Mouse (Mus musculus) myocyte (in vitro differentiated cells): ENCODE data around the gene Crat. TPM values are rescaled to one million over a fixed set of nuclear protein-coding genes. Genes with fewer than 3 reads are reported as not detected.

ENCODE experiments used
- H3K27me3 ChIP-seq: one replicate; pipeline ENCODE4 v1.6.1; 2011; ENCODE audit not compliant: control insufficient read depth, insufficient read depth, insufficient read length
- H3K36me3 ChIP-seq: one replicate; pipeline ENCODE4 v1.6.1; 2011; ENCODE audit not compliant: control insufficient read depth, insufficient read depth
- H3K4me2 ChIP-seq: one replicate; pipeline ENCODE4 v1.6.1; 2011; ENCODE audit warnings: low read depth, control low read depth
- H3K4me3 ChIP-seq: one replicate; pipeline ENCODE4 v1.5.1; 2011; ENCODE audit warnings: mild to moderate bottlenecking, control low read depth, moderate library complexity
- H3K79me2 ChIP-seq: one replicate; pipeline ENCODE4 v1.6.1; 2011; ENCODE audit not compliant: control insufficient read depth, insufficient read depth
- H3ac ChIP-seq: one replicate; pipeline ENCODE4 v1.6.1; 2011; ENCODE audit not compliant: control insufficient read depth, insufficient read length
- CEBPB ChIP-seq: IDR thresholded peaks from 2 replicates; pipeline ENCODE4 v1.6.1; 2011; ENCODE audit warnings: mild to moderate bottlenecking, moderate library complexity; ENCODE audit not compliant: poor library complexity, insufficient read depth, severe bottlenecking
- E2F4 ChIP-seq: IDR thresholded peaks from one replicate; pipeline ENCODE4 v1.6.1; 2011; ENCODE audit warnings: mild to moderate bottlenecking, control low read depth, moderate library complexity; ENCODE audit not compliant: insufficient read depth
- MAX ChIP-seq: IDR thresholded peaks from one replicate; pipeline ENCODE4 v1.6.1; 2011; ENCODE audit warnings: low read depth, mild to moderate bottlenecking, control low read depth
- MYOD1 ChIP-seq, 3 experiments: IDR thresholded peaks; one replicate each; pipeline ENCODE4 v1.6.1; 2011; ENCODE audit warnings: control low read depth in 2 of 3, low read depth in 2 of 3, mild to moderate bottlenecking in 2 of 3, moderate library complexity in 1 of 3; ENCODE audit not compliant: insufficient read length in 2 of 3, control insufficient read depth in 1 of 3
- MYOG ChIP-seq, 3 experiments: IDR thresholded peaks; one replicate each; pipeline ENCODE4 v1.6.1; 2011; ENCODE audit warnings: control low read depth in 2 of 3, low read depth in 2 of 3, mild to moderate bottlenecking in 2 of 3; ENCODE audit not compliant: insufficient read length in 2 of 3, control insufficient read depth in 1 of 3, insufficient read depth in 1 of 3
- POLR2A ChIP-seq: IDR thresholded peaks from one replicate; pipeline ENCODE4 v1.6.1; 2011; ENCODE audit warnings: low read depth, mild to moderate bottlenecking, control low read depth, moderate library complexity; ENCODE audit not compliant: insufficient read length
- POLR2AphosphoS2 ChIP-seq: IDR thresholded peaks from one replicate; pipeline ENCODE4 v1.6.1; 2011; ENCODE audit warnings: low read depth, control low read depth; ENCODE audit not compliant: insufficient read length
- REST ChIP-seq: IDR thresholded peaks from one replicate; pipeline ENCODE4 v1.6.1; 2011; ENCODE audit warnings: mild to moderate bottlenecking, control low read depth, moderate library complexity; ENCODE audit not compliant: insufficient read depth, insufficient read length
- SRF ChIP-seq: IDR thresholded peaks from one replicate; pipeline ENCODE4 v1.6.1; 2011; ENCODE audit warnings: low read depth; ENCODE audit not compliant: control insufficient read depth, insufficient read length
- TCF12 ChIP-seq: IDR thresholded peaks from one replicate; pipeline ENCODE4 v1.6.1; 2011; ENCODE audit warnings: mild to moderate bottlenecking, control low read depth; ENCODE audit not compliant: poor library complexity, insufficient read depth, severe bottlenecking
- TCF3 ChIP-seq: IDR thresholded peaks from one replicate; pipeline ENCODE4 v1.6.1; 2011; ENCODE audit warnings: low read depth, control low read depth; ENCODE audit not compliant: insufficient read length
- USF1 ChIP-seq: IDR thresholded peaks from one replicate; pipeline ENCODE4 v1.6.1; 2011; ENCODE audit warnings: low read depth, mild to moderate bottlenecking, control low read depth, moderate library complexity
- polyA plus RNA-seq: library from polyadenylated mRNA; unstranded; fragments of >200 nt; fragmentation: generic; extraction: Trizol; gene quantifications from one replicate; pipeline ENCODE4 v1.2.1, GENCODE M21; 2012; ENCODE audit warnings: missing spikeins

The Crat gene
- polyA plus RNA-seq, 1 experiment: 42.2 TPM

DNA sequence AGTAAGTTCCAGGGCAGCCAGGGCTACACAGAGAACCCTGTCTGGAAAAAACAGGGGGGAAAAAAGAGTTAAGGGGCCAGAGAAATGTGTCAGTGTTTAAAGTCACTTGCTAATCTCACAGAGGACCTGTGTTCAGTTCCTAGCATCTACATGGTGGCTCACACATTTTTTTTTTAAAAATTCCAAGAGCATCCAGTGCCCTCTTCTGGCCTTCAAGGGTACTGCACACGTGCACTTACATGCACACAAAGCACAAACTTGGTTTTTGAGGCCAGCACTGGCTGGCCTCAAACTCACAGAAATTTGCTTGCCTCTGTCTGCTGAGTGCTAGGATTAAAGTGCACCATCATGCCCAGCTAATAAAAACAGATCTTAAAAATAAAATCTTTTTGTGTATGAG is 34.9 kb upstream of the Crat start:
- Histone ChIP-seq H3ac (no peak overlapping the region), H3K36me3 (peaks cover 18% of the 10 kb centered on the region), H3K4me3 (no peak overlapping the region), H3K4me2 (no peak overlapping the region), H3K27me3 (no peaks in the 10 kb centered on the region), H3K79me2 (peaks cover 9% of the 10 kb centered on the region)
- TF ChIP-seq E2F4: no peak
- no peak for TF ChIP-seq TCF12
- no peak for TF ChIP-seq TCF3
- TF ChIP-seq CEBPB: no peak
- TF ChIP-seq SRF: no peak
- no peak for TF ChIP-seq MYOD1 (IDR thresholded peaks at IDR 0.05; ENCODE audit: control insufficient read depth in 1 of 3, insufficient read length in 2 of 3, low read depth in 2 of 3)
- TF ChIP-seq MYOG (IDR thresholded peaks at IDR 0.05; ENCODE audit: control insufficient read depth in 1 of 3, insufficient read depth in 1 of 3, insufficient read length in 2 of 3, low read depth in 2 of 3): no peak
- TF ChIP-seq MAX: no peak
- no peak for TF ChIP-seq POLR2A
- TF ChIP-seq USF1: no peak
- no peak for TF ChIP-seq POLR2AphosphoS2
- no peak for TF ChIP-seq REST

DNA sequence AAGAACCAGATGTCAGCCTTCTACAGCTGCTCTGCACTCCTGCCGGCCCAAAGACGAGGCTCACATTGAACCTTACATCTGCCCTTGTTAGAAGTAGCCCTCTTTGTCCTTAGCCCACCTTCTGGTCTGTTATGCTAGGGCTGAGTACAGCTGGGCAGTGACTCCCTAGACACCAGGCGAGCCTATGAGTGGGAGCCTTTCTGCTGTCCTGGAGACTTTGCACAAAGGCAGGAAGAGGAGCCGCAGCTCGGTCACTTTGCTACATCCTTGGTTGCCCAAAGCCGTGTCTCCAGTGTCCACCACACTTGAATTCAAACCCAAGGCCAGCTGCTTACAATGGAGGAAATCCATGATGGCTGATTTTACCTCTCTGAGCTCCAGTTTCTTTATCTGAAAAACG is 32.8 kb upstream of the Crat start:
- H3K36me3 ChIP-seq: peaks cover 18% of the 10 kb centered on the region
- TF ChIP-seq TCF12: no peak
- TF ChIP-seq MAX: no peak
- no peak for TF ChIP-seq MYOD1 (IDR thresholded peaks at IDR 0.05; ENCODE audit: control insufficient read depth in 1 of 3, insufficient read length in 2 of 3, low read depth in 2 of 3)
- TF ChIP-seq TCF3: no peak
- TF ChIP-seq CEBPB: no peak
- H3K4me3 ChIP-seq: no peak overlapping the region
- no peak overlapping the region for H3K4me2 ChIP-seq
- H3K27me3 ChIP-seq: no peaks in the 10 kb centered on the region
- peaks cover 12% of the 10 kb centered on the region for H3K79me2 ChIP-seq
- H3ac ChIP-seq: no peak overlapping the region

DNA sequence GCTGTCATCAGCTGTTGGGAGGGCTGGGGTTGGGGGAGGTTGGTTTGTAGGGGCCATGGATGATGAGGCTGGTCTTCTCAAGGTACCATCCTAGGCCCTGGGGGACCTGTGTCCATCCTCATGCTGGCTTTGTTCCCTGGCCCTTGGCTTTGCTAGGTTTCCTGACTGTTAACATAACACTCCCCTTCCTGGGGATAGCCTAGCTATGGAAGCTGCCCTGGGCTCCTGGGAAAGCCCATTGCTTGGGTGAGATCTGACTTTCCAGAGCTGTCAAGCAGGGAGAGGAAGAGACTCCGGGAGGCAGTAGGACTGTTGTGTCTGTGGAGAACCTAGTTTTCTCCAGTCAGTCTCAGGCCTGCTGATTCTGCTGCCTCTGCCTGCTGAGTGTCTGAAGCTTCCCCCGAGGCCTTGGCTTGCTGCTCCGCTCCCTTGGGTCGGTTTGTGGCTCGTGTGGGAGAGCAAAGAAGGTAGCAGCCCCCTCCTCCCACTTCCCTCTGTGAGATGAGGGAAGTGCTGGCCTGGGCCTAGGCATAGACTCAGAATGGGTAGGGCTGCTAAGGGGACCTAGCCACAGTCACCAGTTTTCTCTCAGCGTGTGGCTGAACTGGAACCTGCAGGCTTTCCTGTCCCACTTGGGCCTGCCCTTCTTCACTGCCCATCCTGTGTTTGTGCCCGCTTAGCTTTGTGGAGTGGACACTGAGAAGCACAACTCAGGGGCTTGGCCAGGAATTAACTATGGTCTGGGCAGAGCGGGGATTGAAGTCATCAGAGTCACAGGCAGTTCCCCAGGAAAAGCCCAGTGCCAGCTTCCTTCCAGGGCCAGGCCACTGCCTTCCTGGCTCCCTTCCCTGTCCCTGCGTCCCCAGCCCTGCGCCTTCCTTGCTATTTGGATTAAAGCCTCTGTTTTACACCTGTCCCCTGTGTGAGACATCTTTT is 31.5 kb upstream of the Crat start:
- TF ChIP-seq TCF12: no peak
- no peak for TF ChIP-seq USF1
- no peak for TF ChIP-seq POLR2AphosphoS2
- no peak for TF ChIP-seq REST
- no peak for TF ChIP-seq POLR2A
- no peak for TF ChIP-seq SRF
- no peak for TF ChIP-seq MYOD1 (IDR thresholded peaks at IDR 0.05; ENCODE audit: control insufficient read depth in 1 of 3, insufficient read length in 2 of 3, low read depth in 2 of 3)
- no peak for TF ChIP-seq MYOG (IDR thresholded peaks at IDR 0.05; ENCODE audit: control insufficient read depth in 1 of 3, insufficient read depth in 1 of 3, insufficient read length in 2 of 3, low read depth in 2 of 3)
- Histone ChIP-seq H3K36me3 (peaks cover 18% of the 10 kb centered on the region), H3ac (no peak overlapping the region), H3K27me3 (no peaks in the 10 kb centered on the region), H3K79me2 (peaks cover 13% of the 10 kb centered on the region), H3K4me2 (peak overlapping the region; percentile 80), H3K4me3 (no peak overlapping the region)

DNA sequence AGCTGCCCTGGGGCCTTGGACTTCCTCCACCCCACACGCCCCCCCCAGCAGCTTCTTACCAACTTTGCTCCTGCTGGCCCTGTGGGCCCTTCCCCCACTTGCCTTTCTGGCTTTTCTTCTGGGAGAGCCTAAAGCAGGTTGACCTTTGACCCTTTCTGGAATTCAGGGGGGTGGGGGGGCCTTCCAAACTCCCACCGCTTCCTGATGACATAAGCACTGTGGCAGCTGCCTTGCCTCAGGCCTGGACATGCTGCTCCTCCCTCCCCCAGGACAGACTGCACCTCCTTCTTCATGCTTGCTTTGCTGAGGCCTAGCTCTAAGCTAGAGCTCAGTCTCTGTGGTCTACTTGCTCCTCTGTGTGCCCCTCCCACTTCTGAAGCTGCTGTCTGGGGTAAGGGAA is 29.7 kb upstream of the Crat start:
- H3K27me3 ChIP-seq: no peaks in the 10 kb centered on the region
- TF ChIP-seq POLR2AphosphoS2: peak; percentile 42
- TF ChIP-seq MYOG (IDR thresholded peaks at IDR 0.05; ENCODE audit: control insufficient read depth in 1 of 3, insufficient read depth in 1 of 3, insufficient read length in 2 of 3, low read depth in 2 of 3): peak; percentile 18 to 82 (median 66)
- TF ChIP-seq MAX: no peak
- TF ChIP-seq MYOD1 (IDR thresholded peaks at IDR 0.05; ENCODE audit: control insufficient read depth in 1 of 3, insufficient read length in 2 of 3, low read depth in 2 of 3): peak; percentile 38 to 94 (median 76)
- TF ChIP-seq CEBPB: no peak
- TF ChIP-seq POLR2A: peak; percentile 43
- TF ChIP-seq USF1: no peak
- H3ac ChIP-seq: no peak overlapping the region
- peak overlapping the region; percentile 1 for H3K4me3 ChIP-seq
- H3K79me2 ChIP-seq: peaks cover 13% of the 10 kb centered on the region
- H3K4me2 ChIP-seq: peak overlapping the region; percentile 80
- H3K36me3 ChIP-seq: peaks cover 18% of the 10 kb centered on the region

- Histone ChIP-seq H3K27me3 (no peaks in the 10 kb centered on the region), H3K4me2 (peak overlapping the region; percentile 80), H3ac (no peak overlapping the region), H3K4me3 (no peak overlapping the region), H3K79me2 (peaks cover 13% of the 10 kb centered on the region), H3K36me3 (peaks cover 10% of the 10 kb centered on the region)
- peak; percentile 11 to 84 (median 55) for TF ChIP-seq MYOD1 (IDR thresholded peaks at IDR 0.05; ENCODE audit: control insufficient read depth in 1 of 3, insufficient read length in 2 of 3, low read depth in 2 of 3)
- no peak for TF ChIP-seq POLR2A
Observed at GRCm38 (mm10) chr2:30444450-30444849, 28.8 kb upstream of the Crat start.
